Mouse (Mus musculus): ENCODE data around the gene Gm26920. TPM values are rescaled to one million over a fixed set of nuclear protein-coding genes. Genes with fewer than 3 reads are reported as not detected.

Gm26920 gene
- total RNA-seq, 2 experiments from 2014 or later, result not detected

DNA sequence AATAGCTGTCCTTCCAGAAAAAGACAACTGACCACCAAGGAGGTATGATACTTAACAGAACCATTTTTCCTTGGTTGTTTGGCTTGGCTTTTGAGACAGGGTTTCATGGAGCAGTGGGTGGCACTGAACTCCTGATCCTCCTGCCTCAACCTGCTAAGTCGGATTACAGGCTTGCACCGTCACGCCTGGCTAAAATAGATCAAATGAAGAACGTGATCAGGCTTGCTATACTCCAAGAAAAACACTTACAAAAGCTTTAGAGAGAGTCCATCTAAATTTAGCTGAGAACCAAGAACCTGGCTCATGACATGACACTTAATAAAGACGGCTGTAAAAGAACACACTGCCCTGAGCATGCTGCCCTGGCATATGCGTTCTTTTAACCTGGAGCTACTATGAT lies 29.9 kb downstream of the Gm26920 start:
- DNase-seq (ENCODE audit: low spot score in 2 of 2), result no peak

DNA sequence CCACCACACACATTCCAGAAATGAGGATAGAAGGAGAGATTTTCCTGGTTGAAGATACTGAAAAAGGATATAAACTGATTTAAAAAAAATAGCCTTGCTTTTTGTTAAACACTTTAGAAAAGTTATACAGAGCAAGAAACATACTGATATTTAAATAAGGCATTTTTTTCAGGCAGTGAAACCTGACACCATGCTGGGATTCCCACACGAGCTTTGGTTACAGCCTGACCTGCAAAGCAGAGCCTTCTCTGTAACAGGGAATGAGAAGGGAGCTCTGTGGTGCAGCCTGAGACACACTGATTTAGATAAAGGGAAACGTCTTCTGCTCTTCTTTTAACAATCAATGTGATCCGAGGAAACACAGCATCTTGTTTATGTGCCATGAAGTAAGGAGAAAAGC lies 36.6 kb downstream of the Gm26920 start:
- DNase-seq (ENCODE audit: low spot score in 2 of 2), result no peak

GRCm38 (mm10) chr7:30050882-30051548 lies 39.2 kb downstream of the Gm26920 start, which contains the start of gene Zfp14:
TSS of gene Zfp14 (minus strand) at chr7:30051380.
- DNase-seq (ENCODE audit: low spot score in 2 of 2), result peak; percentile 87 to 93

- DNase-seq (ENCODE audit: low spot score in 2 of 2), result peak in 1 of 2 experiments; percentile 58
Measured at GRCm38 (mm10) chr7:30048126-30048525, 42.1 kb downstream of the Gm26920 start.

DNA sequence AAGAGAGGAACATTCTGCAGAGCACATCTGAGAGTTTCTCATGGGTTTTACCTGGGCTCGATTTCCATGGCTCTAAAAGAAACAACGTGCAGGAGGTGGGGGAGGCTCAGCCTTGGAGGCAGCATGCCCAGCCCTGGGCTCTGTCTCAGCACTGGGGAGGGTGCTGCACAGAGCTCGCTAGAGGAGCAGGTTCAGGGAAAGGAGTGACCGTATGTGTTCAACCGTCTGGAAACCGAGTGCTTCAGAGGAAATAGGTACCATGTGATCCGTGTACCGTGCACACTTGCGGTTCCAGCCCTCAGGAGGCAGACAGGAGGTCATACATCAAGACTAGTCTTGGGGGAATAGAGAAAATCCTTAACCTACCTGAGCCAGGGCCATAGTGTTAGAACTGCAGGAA lies 45.9 kb downstream of the Gm26920 start:
- no peak for DNase-seq (ENCODE audit: low spot score in 2 of 2)

GRCm38 (mm10) chr7:30034331-30034730 lies 55.9 kb downstream of the Gm26920 start:
- no peak for DNase-seq (ENCODE audit: low spot score in 2 of 2)

- DNase-seq (ENCODE audit: low spot score in 2 of 2), result no peak
Measured at GRCm38 (mm10) chr7:30031379-30031778, 58.8 kb downstream of the Gm26920 start.

GRCm38 (mm10) chr7:30030677-30031076 lies 59.5 kb downstream of the Gm26920 start:
- DNase-seq (ENCODE audit: low spot score in 2 of 2), result no peak

DNA sequence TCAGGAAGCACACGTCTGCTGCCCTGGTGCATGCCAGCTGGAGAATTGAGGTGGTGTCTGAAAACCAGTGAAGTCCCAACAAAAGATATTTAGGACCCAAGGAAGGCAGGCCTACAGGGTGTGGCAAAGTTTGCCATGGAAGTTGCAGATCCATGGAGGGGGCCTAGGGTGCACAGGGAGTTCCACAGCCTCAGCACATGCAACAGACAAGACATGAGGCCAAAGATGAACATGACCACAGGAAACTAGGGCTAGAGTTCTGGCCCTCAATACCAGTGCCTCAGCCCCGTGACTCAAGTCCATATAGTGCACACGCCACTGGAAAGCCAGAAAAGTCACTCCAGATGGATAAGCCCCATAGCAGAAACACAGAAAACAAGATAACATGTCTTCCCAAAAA lies 61.6 kb downstream of the Gm26920 start:
- no peak for DNase-seq (ENCODE audit: low spot score in 2 of 2)

- no peak for DNase-seq (ENCODE audit: low spot score in 2 of 2)
Measured at GRCm38 (mm10) chr7:30027331-30027730, 62.9 kb downstream of the Gm26920 start.

- DNase-seq (ENCODE audit: low spot score in 2 of 2), result no peak
Measured at GRCm38 (mm10) chr7:30025358-30025757, 64.9 kb downstream of the Gm26920 start.

GRCm38 (mm10) chr7:30023800-30024199 lies 66.4 kb downstream of the Gm26920 start:
- DNase-seq (ENCODE audit: low spot score in 2 of 2), result no peak

DNA sequence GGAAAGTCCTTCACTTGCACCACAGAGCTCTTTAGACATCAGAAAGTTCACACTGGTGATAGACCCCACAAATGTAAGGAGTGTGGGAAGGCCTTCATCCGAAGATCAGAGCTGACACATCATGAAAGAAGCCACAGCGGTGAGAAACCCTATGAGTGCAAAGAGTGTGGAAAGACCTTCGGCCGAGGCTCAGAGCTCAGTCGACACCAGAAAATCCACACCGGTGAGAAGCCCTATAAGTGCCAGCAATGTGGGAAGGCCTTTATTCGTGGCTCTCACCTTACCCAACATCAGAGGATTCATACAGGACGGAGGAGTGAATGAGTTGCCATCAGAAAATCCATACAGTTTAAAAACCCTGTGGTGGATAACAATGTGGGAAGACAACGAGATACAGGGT lies 66.9 kb downstream of the Gm26920 start:
- no peak for DNase-seq (ENCODE audit: low spot score in 2 of 2)

- DNase-seq (ENCODE audit: low spot score in 2 of 2), result no peak
Measured at GRCm38 (mm10) chr7:30019543-30019942, 70.7 kb downstream of the Gm26920 start.

- no peak for DNase-seq (ENCODE audit: low spot score in 2 of 2)
Measured at GRCm38 (mm10) chr7:30017226-30017625, 73.0 kb downstream of the Gm26920 start.

DNA sequence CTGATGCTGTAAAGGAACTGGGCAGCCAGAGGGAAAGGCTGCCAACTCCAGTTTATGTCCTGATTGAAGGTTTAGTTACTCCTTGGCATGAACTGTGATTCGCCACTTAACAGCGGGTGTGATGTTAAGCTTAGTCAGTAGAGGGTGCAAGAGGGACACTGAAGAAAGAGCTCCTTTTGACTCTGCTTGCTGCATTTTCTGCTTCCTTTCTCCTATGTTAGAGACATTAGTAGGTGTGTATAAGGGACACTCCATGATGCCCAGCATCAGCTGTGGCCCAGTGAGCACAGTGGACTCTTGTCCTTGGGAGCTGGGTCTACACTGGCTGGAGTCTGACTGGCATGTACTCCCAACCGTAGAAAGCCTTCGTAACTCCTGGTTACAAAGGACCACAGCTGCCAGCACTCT lies 77.2 kb downstream of the Gm26920 start:
- DNase-seq (ENCODE audit: low spot score in 2 of 2), result peak; percentile 55 to 71

DNA sequence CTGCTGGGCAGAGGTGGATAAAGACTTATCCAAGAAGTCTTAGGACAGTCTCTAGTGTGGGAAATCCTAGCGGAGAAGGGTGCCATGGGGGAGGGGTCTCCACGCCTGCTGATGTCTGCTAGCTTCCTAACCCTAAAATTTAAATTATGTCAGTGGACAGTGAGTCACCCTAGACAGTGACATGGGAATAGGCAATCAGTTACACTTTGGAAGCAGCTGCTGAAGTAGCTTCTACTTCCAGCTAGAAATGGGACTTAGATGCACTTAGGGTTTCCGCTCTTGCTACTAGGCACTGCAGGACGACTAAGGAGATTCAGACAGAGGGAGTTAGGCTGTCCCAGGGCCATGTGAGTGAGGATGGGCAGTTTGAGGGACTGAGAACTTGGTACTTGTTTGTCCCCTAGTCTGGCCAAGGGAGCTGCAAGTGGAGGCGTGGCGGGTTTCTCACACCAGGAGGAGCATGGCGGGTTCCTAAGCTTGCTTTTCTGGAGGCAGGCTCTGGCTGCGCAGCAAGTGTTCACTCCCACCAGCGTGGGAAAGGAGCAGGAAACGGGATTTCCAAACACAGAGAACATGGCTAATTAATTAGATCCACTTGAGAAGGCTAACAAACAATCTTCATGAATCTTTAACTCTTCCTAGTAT lies 79.5 kb downstream of the Gm26920 start:
- DNase-seq (ENCODE audit: low spot score in 2 of 2), result no peak

DNA sequence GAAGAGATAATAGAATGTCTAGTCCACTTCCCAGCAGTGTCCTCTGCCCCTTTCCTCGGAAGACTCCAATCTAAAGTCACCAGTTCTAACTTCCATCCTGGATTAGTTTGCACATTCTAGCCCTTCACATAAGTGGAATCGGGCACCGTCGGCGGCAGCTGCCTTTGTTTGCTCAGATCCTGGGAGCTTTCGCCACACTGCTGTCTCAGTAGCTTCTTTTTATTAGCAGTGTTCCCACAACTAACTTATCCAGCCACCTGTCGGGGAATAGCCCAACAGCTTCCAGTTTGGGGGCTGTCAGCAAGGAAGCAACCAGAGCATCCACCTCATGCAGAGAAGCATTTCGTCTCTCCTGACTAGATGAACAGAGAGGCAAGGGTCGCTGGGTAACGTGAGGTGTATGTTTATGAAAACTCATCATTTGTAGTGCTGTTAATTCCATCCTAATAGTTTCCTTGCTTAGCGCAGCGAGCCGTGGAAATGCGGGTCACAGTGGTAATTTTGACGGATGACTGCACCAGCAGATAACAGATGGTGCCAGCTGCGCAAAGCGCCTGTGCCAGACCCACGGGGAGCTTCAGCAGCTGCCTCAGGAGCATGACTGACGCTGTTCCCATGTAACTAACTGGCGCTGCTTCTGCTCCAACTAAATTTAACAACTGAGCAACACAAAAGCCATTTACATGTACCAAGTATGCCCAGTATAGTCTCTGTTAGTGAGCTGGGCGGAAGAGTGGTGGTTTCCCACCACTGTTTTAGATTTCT lies 80.7 kb downstream of the Gm26920 start:
- DNase-seq (ENCODE audit: low spot score in 2 of 2), result peak; percentile 40 to 48

DNA sequence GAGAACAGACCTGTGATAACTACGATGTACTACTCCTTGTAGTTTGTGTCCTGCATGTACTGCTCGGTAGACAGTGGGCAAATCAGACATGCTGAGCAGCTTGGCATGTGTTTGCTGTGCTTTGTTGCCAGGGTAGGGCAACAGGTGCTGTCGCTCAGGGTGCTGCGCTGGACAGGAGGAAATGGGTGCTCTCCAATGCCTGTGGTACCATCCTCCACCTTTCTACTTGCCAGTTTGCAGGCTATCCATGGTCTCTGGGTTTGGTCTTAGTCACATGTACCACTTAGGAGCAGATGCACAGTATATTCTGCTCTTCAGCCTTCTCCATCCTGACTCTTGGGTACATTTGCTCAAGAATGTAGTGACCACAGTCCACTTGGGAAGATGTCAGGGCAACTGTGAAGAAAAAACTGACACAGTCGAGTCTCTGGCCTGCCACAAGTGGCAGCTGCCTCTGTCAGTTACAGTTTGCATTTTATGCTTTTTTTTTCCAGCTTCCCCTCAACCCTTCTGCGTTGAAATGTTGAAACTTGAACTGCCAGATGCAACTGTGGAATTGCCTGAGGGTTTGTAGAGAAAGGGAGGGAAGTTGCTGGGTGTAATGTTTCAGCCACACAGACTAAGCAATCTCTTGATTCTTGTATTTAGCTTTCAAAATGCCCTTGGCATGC lies 82.1 kb downstream of the Gm26920 start:
- DNase-seq (ENCODE audit: low spot score in 2 of 2), result no peak

DNA sequence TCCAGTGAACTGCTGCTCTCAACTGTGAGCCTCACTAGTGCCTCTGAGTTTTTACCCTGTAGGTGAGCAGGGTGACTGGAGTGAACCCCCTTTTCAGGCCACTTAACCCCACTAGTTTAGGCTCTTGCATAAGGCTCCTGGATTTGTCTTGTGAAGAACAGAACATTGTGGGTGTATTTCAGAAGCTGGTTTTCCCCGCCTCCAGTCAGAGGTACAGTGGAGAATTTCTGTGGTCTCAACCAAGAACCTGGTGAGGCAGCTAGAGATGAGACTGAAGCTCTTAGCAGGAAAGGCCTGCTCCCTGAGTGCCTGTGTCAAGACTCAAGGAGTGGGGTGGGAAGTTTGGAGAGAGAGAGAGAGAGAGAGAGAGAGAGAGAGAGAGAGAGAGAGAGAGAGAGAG lies 82.6 kb downstream of the Gm26920 start:
- DNase-seq (ENCODE audit: low spot score in 2 of 2), result no peak
